Mouse (Mus musculus): ENCODE results near the gene Ttll4.

Gene Ttll4

DNA sequence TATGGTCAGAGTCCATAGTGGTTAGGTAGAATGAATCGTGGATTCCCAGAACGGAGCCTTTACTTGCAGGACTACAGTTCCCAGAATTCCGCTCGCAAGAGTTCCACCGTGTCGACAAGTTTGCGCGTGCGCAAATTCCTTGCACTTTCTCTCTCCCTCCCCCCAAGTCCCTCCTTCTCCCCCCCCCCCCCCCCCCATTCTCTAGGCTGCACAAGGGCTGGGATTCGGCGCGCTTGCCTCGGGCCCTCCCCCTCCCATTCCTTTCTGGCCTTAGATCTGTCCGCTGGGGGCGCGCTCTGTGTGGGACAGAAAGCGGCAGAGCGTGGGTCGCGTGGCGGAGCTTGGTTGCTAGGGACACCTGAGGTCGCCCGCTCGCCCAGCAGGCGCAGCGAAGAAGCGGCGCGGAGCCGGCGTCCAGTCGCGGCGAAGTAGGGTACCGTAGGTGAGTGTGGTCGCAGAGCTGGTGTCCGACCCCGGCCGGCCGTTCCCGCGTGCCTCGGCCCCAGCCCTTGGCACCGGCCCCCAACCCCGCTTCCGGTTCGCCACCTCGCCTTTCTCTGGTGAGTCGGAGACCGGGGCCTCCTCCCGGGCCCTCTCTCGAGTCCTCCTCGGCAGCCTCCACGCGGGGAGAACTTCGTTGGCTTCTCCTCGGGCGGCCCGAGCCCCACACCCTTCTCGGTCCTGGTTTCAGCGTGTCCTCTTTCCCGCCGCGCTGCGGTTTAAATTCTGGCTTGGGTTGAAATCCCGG, at the start of gene Ttll4:
TSS of gene Ttll4 (plus strand) at position 298 of the 748 bp plus-strand sequence.
- peak; percentile 92 to 96 for DNase-seq (ENCODE audit: low spot score in 2 of 2)

DNA sequence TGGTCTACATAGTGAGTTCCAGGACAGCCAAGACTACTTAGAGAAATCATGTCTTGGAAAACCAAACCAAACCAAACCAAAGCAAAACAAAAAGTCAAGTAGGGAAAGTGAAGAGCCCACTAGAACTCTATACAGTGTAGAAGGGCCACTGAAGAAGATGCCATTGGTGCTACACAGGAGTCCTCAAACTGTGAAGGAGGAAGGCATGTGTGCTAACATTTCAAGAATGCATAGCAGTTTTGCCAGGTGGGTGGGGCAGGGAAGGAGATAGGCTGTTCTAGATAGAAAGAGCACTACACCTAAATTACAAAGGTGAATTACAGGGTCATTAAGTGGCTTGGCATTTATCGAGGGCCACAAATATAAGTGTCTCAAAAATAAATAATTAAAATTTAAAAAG, 37.4 kb upstream of the Ttll4 start:
- DNase-seq (ENCODE audit: low spot score in 2 of 2) = no peak

- no peak for DNase-seq (ENCODE audit: low spot score in 2 of 2)
Measured at GRCm38 (mm10) chr1:74626076-74626475, 35.5 kb upstream of the Ttll4 start.

DNA sequence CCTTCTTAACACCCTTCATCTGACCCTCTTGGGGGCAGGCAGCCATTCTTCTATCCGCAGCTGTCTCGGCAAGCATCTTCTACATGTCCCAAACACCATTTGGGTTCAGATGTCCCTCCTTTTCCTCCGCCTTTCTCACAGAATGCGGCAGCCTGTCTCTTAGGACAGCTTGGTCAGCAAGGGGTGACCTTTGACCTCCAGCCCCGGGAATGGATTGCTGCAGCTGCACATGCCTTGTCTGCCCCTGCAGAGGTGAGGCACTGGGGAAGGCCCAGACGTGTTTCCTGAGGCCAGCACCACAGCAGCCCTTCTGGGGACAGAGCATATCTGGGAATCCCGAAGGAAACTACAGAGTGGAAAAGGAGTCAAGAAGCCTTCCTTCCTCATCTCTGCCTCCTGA, 33.5 kb upstream of the Ttll4 start:
- DNase-seq (ENCODE audit: low spot score in 2 of 2) = no peak

DNA sequence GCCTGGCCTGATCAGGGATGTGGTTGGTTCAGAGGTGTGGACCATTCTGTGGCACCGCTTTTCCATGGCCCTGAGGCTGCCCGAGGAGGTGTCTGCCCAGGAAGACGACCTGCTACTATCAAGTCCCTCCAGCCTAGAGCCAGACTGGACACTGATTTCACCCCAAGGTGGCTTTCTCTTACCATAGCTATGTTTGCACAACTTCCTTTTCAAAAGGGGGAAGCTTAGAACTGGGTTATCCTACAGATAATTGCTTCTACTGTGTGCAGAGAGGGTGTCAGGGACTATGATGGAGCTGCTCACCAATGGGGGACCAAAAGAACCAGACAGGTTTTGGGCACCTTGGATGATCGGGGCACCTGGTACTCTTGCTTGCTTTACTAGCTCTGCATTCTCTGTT, 28.8 kb upstream of the Ttll4 start:
- no peak for DNase-seq (ENCODE audit: low spot score in 2 of 2)

- no peak for DNase-seq (ENCODE audit: low spot score in 2 of 2)
Measured at GRCm38 (mm10) chr1:74643524-74643923, 18.0 kb upstream of the Ttll4 start.

DNA sequence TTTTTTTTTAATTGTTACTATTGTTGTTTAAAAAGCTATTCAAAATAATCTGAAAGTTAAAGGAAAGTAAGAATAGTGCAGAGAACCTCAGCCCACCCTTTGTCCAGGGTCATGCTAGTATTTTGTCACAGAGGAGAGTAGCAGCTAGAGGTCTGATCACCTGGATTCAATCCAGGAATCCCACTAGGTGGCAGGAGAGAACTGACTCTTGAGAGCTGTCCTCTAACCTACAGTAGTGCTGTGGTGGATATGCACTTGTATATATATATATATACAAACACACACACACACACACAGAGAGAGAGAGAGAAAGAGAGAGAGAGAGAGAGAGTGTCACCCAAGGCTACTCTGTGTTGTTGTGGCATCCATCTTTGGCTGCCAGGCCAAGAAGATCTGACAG, 17.6 kb upstream of the Ttll4 start:
- no peak for DNase-seq (ENCODE audit: low spot score in 2 of 2)

- DNase-seq (ENCODE audit: low spot score in 2 of 2) = no peak
Measured at GRCm38 (mm10) chr1:74662253-74662865, 814 bp downstream of the Ttll4 start.

DNA sequence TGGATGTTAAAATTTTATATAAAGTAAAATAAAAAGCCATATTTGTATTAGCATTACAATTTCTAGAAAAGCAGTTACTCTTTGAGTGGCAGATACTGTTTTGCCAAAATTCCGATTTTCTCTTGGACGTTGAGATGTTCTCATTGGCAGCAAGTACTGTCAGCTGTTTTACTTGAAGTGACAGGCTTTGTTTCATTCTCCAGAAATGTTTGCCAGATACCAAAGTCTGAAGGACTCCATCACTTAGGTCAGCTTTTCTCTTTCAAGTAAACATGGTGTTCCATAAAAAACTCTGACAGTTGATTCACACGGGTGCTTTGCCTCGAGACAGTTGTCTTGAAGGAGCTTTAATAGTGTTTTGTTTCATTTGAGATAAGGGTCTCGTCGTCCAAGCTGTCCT, 3.6 kb downstream of the Ttll4 start:
- peak; percentile 20 to 32 for DNase-seq (ENCODE audit: low spot score in 2 of 2)

- DNase-seq (ENCODE audit: low spot score in 2 of 2) = no peak
Measured at GRCm38 (mm10) chr1:74668371-74668770, 6.8 kb downstream of the Ttll4 start.

DNA sequence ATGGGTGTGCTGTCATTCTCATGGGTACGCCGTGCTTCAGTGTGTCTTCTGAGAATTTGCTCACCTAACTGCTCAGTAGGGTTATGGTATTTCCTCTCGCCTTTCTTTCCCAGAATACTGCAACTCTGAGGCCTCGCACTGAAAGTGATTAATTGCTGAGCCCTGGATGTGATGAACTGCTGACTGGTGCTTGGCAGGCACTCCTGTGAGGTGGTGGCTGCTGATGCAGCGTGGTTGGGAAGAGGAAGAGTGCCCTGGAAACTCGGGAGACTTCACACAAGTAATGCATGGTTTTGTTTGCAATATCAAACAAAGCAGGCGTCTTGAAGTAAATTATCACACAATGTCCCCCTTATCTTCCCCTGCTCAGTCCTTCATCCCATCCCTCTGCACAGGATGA, 11.2 kb downstream of the Ttll4 start:
- no peak for DNase-seq (ENCODE audit: low spot score in 2 of 2)

DNA sequence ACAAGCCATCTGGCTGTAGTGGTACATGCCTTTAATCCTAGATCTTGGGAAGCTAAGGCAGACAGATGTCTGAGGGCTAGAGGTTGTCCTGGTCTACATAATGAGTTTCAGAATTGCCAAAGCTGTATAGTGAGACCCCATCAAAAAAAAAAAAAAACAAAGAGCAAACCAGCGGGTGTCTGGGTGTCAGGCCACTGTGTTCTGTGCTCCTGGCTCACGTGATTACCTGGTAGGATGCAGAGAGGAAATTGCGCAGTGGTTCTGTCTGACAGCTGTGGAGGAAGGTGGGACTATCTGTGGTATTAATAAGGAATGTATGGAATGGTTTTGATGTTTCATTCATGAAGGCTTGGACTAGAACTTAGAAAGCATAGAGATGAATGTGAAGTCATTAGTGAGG, 15.3 kb downstream of the Ttll4 start:
- no peak for DNase-seq (ENCODE audit: low spot score in 2 of 2)

GRCm38 (mm10) chr1:74677843-74678242, 16.3 kb downstream of the Ttll4 start:
- no peak for DNase-seq (ENCODE audit: low spot score in 2 of 2)

DNA sequence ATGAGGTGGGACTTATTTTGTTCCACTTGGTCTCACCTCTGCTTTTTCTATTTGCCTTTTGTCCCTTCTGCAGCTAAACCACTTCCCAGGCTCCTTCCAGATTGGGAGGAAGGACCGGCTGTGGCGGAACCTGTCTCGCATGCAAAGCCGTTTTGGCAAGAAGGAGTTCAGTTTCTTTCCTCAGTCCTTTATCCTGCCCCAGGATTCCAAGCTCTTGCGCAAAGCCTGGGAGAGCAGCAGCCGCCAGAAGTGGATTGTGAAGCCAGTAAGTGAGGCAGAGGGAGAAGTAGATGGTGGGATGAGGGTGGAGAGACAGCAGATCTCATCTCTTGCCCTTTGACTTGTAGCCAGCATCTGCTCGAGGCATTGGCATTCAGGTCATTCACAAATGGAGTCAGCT, 25.6 kb downstream of the Ttll4 start:
- DNase-seq (ENCODE audit: low spot score in 2 of 2) = no peak

DNA sequence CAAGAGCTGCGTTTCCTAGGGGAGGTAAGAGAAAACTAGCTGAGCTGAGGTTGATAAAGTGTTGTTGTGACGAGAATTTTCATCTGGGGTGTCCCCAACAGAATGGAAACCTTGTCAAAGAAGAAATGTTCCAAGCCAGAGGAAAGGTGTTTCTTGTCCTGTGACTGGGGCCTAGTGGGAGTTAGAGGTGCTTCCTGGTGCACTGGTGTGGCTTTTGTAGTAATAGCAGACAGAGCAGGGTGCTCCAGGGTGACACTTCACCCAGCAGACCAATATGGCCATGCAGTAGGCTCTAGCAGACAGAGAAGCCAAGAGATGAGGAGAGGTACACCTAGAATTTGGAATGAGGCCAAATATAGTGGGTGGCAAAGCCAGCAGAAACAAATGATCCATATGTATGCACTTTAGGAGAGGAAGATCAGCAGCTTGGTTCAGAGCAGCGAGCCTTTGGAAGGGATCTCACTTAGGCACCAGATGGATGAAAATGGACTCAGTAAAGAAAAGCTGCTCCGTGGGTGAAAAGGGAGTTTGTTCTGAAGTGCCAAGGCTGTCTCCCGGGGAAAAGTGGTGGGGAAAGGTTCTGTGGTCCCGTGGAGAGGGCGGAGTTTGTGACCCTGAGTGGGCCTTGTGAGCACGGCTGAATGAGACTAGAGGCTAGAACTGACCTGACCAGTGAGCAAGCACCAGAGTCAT, 32.5 kb downstream of the Ttll4 start:
- no peak for DNase-seq (ENCODE audit: low spot score in 2 of 2)

- DNase-seq (ENCODE audit: low spot score in 2 of 2) = no peak
Measured at GRCm38 (mm10) chr1:74695836-74696235, 34.3 kb downstream of the Ttll4 start.

DNA sequence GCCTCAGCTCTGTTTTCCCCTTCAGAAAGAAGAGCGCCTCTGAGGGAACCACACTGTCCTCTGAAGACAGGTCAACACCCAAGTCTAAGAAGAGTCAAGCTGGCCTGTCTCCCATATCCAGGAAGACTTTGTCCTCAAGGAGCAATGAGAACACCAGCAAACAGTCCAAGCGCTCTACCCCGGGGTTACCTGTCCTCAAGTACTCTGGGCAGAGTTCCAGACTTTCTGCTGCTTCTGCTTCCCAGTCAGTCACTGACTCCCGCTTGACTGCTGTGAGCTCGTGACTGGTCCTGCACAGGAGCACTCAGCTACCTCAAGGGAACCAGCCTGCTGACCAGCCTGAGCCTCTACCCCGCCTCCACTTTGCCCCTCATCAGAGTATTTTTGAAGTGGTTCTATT, 35.9 kb downstream of the Ttll4 start:
- DNase-seq (ENCODE audit: low spot score in 2 of 2) = no peak

GRCm38 (mm10) chr1:74698353-74698752, 36.8 kb downstream of the Ttll4 start:
- DNase-seq (ENCODE audit: low spot score in 2 of 2) = peak in 1 of 2 experiments; percentile 33

- peak; percentile 48 to 67 for DNase-seq (ENCODE audit: low spot score in 2 of 2)
Measured at GRCm38 (mm10) chr1:74698791-74699190, 37.2 kb downstream of the Ttll4 start.

GRCm38 (mm10) chr1:74702142-74702553, 40.6 kb downstream of the Ttll4 start:
- no peak for DNase-seq (ENCODE audit: low spot score in 2 of 2)

DNA sequence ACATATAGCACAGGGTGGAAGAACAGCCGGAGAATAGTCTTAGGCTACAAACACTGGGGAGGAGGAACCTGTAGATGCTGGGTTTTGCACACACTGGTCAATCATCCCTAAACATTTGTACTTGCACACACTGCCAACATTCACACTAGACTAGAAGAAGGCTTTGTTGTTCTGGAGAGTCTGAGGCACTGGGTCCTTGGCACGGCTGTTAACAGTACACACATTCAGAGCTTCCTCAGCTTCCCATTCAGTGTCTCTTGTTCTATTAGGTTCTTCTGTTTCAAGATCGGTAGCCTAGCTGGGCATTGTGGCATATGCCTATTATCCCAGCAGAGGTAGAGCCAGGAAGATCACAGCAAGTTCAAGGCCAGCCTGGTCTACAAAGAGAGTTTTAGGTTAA, 42.6 kb downstream of the Ttll4 start:
- DNase-seq (ENCODE audit: low spot score in 2 of 2) = no peak

GRCm38 (mm10) chr1:74705016-74705415, 43.5 kb downstream of the Ttll4 start:
- DNase-seq (ENCODE audit: low spot score in 2 of 2) = no peak

- DNase-seq (ENCODE audit: low spot score in 2 of 2) = no peak
Measured at GRCm38 (mm10) chr1:74709566-74709965, 48.0 kb downstream of the Ttll4 start.
